Mouse (Mus musculus) embryonic fibroblast, embryonic 13.5 days (primary cell): ENCODE data around the gene 6030408B16Rik.

Experiments
- CTCF ChIP-seq: IDR thresholded peaks from 2 replicates; pipeline ENCODE4 v1.5.1; 2011; ENCODE audit warnings: mild to moderate bottlenecking, control low read depth, low read length, moderate library complexity, borderline replicate concordance; ENCODE audit not compliant: insufficient read depth
- POLR2A ChIP-seq: IDR thresholded peaks from 2 replicates; pipeline ENCODE4 v1.6.1; 2011; ENCODE audit warnings: low read depth, mild to moderate bottlenecking, control low read depth, low read length, moderate library complexity

DNA sequence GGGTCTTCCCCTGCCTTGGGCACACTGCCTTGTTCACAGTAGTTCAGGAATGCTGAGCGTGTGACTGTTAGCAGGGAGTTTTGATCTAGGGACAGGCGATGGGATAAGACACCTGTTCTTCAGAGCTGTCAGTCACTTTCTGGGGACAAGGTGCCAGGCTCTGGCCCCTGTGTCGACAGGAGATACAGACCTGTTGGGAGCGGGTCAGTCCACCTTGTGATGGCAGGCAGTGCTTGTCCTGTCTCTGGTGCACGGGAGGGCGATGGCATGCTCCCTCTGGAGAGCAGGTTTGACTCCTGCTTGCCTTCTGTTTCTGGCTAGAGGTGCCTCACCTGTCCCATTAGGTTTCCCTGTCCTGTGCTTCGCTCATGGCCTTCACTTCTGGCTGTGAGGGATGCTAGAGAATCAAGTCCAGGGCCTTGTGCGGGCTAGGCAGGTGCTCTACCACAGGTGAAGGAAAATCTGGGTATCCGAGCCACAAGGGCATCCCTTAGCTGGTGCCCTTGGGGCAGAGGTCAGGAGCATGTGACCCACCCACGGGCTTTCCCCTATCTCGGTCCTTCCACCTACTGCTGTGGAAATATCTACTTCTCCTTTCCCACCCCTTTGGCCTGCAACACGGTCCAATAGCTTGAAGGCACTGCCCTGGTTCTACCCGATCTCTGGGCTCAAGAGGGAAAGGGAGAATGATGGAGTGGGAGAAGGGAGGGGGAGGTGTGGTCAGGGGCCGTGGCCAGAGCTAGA, 36.4 kb upstream of the 6030408B16Rik start:
- no peak for TF ChIP-seq POLR2A
- no peak for TF ChIP-seq CTCF
